Mouse (Mus musculus) MEL-GATA-1-ER (cell line): ENCODE measurements around the gene Cacna1g.
"Not testable (repeated sequence)": the region's sequence is repeated elsewhere in the genome, so short reads cannot be mapped to it uniquely, and the experiment has no call there.

Experiments used
- DNase-seq: peaks from one replicate; pipeline ENCODE4 v3.0.0-alpha.2; 2012; ENCODE audit warnings: low read depth; ENCODE audit errors: extremely low read depth

The Cacna1g gene

DNA sequence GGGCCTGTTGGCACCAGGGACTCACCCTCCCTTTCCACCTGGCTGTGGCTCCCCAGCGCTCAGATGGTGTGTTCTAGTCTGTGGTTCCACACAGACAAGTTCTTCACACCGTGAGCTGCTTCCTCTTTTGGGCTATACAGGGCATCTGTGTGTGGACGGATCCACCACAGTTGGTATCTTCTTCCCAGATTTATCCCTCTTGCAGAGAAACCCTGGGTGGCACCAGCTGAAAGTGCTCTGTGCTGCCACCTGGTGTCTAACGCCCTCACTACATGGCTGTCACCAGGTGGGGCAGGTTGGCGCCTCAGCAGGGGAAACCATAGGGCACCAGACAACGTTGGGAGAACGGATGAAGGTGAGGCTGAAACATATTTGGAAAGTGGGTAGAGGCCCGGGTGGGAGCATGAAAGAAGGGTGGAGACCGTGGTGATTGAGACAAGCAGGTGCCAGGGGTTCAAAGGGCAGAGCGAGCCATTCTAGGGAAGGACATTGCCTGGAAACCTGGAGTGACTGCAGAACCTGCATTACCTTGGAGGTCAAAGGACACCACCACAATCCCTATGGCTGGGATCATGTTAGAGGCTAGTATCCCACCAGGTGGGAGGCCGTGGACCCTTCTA is 69.2 kb downstream of the Cacna1g start:
- DNase-seq, result no peak

DNA sequence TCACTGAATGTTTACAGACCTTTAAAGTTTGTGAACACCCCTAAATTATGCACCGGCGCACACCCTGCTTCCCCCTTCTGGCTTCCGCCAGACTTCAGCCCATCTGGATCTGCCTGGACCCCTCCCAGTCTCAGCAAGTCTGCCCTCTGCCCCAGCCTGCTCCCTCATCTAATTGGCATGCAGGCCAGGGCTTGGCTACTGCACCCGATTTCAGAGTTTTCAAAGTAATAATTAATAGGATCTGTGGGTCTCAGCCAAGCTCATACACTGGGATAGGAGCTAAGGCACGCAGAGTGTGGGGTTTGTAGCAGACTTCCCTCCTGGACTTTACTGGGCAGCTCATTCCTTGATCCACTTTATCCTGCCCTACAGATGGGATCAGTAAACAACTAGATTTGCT is 69.8 kb downstream of the Cacna1g start:
- no peak for DNase-seq

DNA sequence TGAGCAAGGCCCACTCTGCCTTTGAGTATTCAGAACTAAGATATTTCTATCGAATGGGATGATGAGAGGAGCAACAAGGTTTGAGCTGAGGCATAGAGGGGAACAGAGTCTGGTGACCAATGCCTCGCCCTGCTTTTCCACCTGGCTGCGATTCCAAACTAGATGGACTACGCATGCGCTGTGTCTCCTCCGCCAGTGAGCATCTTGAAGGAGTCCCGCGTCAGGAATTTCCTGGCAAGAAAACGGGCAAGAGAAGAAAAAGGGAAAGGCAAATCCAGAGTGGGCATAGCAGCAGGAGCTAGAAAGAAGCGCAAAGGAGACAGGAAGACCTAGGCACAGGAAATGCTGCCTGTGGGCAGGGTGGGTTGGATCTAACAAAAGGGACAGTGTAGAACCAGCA is 70.2 kb downstream of the Cacna1g start:
- DNase-seq, result no peak

DNA sequence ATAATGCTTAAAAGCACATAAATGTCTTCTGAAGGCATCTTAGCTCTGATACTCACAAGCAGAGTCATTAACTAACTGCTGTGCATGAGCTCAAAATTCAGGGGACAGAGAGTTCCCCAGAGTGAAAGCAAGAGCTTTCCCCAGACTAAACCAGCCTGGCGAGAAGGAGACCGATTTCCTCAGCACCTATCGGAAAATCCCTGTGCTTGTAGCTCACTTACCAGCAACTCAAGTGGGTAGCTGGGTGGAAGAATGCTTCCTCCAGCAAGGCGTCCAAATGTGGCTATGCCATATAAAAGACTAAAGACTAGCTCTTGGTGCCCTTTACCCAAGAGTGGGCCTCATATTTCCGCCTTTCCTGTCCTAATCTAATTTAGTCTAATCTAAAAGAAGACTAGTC is 71.3 kb downstream of the Cacna1g start:
- no peak for DNase-seq

GRCm38 (mm10) chr11:94402029-94402428 is 72.0 kb downstream of the Cacna1g start:
- DNase-seq, result not testable (repeated sequence)

DNA sequence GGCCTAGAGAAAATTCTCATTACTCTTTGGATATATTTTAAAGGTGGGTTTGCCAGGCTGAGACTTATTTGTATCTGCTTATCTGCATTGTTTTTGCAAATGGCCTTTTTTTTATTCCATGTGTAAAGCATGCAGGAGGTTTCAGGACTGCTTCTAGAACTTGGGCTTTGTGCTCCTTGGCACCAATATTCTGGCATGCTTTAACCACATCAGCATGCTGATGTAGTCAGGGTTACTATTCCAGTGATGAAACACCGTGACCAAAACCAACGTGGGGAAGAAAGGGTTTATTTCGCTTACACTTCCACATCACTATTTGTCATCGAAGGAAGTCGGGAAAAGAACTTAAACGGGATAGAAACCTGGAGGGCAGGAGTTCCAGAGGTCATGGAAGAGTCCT is 73.0 kb downstream of the Cacna1g start:
- no peak for DNase-seq

- DNase-seq, result no peak
These were observed 79.9 kb downstream of the Cacna1g start for GRCm38 (mm10) chr11:94394107-94394506.

DNA sequence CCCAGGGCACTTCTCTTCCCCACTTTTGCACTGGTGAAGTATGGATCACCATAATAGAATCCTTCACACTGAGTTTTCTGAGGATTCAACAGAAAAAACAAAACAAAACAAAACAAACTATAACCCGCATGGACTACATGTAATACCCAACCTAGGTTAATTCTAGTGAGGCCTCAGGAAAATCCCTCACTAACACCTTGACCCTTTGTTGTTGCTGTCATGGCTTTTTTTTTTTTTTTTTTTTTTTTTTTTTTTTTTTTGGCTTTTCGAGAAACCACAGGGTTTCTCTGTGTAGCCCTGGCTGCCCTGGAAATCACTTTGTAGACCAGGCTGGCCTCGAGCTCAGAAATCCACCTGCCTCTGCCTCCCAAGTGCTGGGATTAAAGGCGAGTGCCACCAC is 80.5 kb downstream of the Cacna1g start:
- DNase-seq, result not testable (repeated sequence)

GRCm38 (mm10) chr11:94392672-94393109 is 81.3 kb downstream of the Cacna1g start, which contains the start of gene Abcc3:
Gene Abcc3 (minus strand): TSS chr11:94392997.
- DNase-seq, result no peak

GRCm38 (mm10) chr11:94391661-94392060 is 82.3 kb downstream of the Cacna1g start:
- no peak for DNase-seq

DNA sequence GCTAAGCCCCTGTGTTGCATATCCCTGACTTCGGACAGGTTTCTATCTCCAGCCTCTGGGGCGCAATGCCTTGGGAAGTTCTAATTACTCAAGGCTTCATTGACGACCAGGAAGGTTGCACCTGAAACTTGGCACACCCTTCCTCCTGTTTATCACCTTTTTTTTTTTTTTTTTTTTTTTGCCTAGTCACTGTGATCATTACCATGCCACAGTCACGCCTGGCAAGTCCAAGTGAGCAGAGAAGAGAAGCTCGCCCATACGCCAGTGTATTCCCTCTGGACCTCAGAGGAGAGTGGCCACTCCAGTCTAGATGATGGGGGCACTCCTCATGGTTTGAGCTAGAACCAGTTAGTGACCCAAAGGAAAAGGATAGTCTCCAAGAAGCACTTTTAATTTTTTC is 83.2 kb downstream of the Cacna1g start:
- DNase-seq, result no peak

DNA sequence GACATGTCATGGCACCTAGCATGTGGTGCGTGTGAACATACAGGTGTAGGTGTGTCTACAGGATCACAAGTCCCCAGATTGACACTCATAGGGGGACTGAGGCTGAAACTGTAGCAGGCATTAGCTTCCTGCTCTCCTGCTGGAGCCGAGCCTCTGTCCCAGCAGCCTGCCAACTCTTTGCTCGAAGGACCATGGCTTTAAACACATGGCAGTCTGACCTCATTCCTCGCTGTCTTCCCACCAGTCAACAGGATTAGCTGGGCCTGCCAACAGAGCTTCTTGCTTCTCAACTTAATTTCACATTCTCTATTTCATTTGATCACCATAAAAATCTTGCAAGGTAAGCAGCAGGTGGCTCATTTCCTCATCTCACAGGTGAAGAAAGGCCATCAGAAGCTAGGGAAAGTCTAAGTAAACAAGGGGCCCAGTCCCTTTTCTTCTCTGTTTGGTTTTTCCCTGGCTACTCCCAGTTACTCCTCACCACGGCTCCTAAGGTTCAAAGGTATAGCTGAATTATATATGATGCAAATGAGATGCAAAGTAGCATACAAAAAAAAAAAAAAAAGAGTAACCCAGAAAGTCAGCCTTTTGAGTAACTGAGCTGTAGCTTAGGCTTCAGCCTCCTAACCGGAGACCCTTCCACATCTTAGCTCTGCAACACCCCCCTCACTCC is 84.1 kb downstream of the Cacna1g start:
- DNase-seq, result no peak

GRCm38 (mm10) chr11:94389021-94389420 is 85.0 kb downstream of the Cacna1g start:
- no peak for DNase-seq

GRCm38 (mm10) chr11:94387756-94388155 is 86.2 kb downstream of the Cacna1g start:
- DNase-seq, result no peak

- DNase-seq, result peak; percentile 45
These were observed 87.8 kb downstream of the Cacna1g start for GRCm38 (mm10) chr11:94385977-94386771.

GRCm38 (mm10) chr11:94379736-94380135 is 94.3 kb downstream of the Cacna1g start:
- DNase-seq, result no peak

DNA sequence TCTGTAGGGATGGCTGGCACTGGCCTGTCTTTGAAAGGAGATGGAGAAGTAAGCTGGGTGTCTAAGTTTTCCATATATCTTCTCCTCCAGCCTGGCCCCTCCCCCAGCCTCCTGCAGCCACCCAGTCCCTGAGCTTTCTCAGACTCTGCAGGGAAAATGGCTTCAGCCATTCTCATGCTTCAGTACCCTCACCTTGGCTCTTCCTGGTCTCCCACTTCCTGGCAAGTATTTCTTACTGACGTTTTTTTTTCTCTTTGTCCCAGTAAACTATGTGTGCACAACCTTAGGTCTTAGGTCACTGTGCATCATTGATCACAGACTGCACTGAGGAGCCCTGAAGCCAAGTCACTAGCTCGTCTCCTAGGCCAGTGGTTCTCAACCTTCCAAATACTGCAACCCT is 94.9 kb downstream of the Cacna1g start:
- no peak for DNase-seq

DNA sequence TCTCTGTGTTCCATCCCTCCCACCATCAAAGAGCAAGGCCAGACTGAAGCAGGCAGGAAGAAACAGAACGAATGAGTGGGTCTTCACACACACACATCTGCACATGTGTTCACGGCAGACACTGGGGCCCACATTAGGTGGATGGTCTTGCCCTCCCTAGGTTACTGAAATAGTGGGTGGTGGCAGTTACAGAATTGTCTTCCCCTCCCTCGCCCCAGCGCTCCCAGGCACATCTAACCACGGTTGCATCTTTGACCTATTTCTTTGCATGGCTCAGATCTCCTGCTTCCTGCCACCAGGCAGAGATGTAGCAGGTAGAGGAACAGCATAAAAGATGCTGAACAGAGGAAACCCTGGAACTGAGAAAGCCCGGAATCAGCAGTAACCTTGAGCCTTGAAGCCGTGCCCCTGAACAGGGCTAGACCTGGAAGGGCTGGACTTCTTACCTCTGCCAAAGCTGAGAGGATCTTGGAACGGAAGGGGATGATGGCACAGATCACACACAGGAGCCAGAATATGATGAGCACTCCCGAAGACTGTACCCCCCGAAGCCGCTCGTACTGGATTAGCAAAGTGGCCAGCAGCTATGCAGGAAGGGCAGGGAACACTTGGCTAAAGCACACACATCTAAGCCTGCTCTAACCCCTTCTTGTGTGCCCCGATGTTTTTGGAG is 99.6 kb downstream of the Cacna1g start:
- no peak for DNase-seq

GRCm38 (mm10) chr11:94370809-94371208 is 103.2 kb downstream of the Cacna1g start:
- DNase-seq, result peak; percentile 87

DNA sequence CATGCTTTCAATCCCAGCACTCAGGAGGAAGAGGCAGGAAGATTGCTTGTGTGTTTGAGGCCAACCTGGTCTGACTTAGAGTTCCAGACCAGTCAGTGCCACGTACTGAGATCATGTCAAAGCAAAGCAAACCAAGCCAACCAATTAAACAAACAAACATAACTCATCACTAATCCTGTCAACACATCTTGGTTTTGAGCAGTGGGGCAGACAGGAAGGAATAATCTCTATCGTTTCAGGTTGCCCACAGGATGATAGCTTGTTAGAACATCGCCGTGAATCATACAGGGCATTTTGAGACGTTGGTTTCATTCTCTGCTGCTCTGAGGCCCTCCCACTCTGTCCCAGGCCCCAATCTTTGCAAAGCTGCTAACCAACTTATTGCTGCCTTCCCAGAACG is 104.0 kb downstream of the Cacna1g start:
- DNase-seq, result peak; percentile 16

DNA sequence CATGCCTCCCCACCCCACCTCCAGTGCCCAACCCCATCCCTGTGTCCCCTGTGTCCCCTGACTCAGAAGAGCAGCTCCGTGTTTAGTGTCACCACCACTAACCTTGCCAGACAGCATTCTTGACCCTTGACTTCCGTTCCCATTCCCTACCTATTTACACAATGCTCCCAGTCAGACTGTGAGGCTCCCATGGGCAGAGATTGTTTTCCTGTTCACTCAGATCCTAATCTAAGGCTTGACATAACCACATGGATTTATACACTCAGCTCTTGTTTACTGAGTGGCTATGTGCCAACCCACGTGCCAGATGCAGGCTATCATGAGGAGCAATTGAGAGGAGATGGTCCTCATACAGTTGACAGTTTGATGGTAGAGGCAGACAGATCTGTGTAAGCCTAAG is 108.7 kb downstream of the Cacna1g start:
- DNase-seq, result no peak

- DNase-seq, result no peak
These were observed 110.3 kb downstream of the Cacna1g start for GRCm38 (mm10) chr11:94363690-94364089.
